Mouse (Mus musculus): ENCODE measurements around the gene Gm9918.

Gm9918 gene

DNA sequence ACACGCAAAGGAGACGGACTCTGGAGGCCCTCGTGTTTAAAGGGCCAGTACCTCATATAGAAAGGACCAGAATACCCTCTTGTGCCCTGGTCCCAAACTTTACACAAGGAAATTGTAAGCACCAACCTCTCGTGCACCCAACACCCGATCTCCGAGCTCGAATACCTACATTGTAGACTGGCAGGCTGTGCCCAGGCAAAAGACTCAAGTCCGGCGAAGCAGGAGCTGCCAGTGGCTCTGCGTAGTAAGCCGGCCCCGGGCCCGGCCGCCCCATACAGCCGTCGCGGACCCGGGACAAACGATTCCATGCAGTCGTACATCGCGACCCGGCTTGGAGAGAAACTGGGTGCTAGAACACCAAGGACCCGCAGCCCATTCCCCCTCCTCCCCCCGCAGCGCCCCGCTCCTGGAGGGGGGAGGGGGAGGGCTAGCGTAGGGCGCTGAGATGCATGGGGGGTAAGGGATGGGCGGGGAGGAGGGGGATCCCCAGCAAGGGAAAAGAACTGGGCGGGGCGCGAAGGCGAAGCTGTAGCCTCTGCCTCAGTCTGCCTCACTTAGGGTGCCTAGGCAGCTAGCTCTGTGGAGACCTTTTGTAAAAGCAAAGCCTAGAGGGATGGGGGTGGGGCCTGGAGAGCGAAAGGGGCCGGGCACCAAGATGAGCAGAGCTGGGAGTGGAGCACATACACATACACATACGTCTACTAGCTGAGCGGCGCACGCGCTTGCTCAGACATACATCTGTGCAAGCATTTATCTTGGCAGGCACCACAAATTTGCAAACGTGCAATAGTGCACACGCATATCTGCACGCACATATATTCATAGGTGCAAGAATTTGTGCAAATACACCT is 24.2 kb upstream of the Gm9918 start:
- peak; percentile 73 for DNase-seq

DNA sequence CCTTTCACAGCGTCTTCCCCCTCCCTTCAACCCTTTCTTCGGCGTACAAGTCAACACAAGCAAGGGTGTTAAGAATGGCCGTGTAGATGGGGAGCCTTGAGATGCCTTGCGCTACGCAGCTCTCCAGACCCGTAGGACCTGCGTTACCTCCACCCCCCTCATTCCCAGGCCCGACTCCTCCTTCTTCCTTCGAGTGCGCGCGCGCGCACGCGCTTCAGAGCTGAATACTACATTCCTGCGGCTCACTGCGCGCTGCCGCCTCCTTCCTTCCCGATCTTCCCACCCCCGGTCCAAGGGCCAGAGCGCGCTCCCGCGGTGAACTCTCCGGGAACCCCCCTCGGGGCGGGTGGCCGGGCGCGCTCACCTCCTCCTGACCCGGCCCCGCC is 23.5 kb upstream of the Gm9918 start:
- DNase-seq = peak; percentile 96

DNA sequence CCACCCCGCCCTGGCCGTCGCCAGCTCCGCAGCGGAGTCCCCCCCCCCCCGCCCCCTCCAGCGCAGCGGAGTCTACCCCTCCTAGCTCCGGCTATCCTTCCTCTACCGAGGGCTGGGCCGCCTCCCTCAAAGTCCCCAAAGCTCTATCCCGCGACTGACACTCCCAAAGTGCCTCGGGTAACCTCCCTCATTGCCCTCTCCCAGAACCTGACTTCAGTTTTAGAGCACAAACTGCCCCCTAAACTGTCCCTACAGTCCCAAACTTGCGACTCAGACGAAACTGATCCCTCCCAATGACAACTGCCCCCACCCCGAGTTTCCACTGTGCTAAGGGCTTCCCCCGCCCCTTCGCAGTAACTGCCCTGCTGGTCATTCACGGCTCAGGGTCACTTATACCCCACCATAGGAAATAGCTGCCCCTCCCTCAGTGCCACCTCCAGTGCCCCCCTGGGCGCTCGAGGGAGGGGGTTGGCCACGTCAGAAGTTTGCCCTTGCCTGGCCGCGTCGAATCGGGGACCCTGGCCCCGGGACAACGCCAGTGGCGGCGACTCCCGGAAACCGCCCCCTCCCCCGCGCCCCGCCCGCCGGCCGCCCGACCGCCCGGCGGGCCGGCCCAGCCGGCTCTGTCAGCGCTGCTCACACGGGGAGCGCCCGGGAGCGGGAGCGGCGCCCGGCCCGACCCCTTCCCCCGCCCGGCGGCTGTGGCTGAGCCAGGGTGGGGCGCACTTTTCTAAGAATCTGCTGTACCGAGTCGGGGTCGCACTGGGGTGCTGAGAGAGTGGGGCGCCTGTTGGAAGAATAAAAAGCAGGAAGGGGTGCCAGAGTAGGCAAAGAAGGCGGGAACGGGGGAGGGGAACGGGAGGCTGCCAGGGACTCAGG is 22.9 kb upstream of the Gm9918 start:
- DNase-seq = peak; percentile 88

DNA sequence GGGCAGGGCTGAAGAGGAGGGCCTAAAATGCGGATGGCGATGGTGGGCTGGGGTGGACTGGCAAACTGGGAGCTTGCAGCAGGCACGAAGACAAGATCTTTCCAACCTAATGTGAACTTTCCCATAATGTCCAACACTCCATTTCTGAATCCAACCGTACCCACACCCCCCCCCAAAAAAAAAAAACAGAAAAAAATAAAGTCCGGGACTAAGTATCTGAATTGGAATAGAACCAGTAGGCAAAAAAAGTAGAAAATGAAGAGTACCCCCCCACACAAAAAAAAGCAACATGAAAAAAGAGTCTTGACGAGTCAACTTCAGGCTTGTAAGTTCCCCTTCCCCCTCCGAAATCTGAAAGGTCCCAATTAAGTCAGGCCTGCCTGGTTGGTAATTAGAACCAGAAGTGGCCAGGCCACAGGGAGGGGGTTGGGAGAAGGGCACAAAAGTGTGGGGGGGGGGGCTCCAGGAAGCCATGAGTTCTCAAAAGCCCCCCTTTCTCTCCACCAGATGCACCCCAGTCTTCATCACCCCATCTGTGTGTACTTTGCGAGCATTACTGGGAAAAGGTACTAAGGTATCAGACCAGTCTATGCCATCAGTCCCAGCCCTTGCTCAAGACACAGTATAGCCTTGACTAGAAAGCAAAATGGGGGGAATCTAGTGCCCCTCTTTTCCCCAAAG is 22.1 kb upstream of the Gm9918 start:
- no peak for DNase-seq

DNA sequence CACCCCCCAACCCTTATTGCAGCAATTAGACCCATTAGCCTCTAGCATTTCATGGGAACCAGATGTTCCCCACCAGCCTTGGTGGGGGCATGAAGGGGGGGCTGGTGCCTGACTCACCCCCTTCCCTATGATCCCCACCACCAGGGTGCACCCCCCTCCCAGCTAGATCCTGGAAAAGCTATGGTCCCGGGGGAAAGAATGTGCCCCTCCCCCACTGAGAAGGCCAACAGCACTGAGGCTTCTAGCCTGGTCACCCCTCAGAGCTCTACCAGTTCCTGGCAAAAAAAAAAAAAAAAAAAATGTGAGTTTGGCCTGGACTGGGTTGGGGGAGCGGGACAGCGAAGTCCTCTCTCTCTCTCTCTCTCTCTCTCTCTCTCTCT is 21.6 kb upstream of the Gm9918 start:
- no peak for DNase-seq

DNA sequence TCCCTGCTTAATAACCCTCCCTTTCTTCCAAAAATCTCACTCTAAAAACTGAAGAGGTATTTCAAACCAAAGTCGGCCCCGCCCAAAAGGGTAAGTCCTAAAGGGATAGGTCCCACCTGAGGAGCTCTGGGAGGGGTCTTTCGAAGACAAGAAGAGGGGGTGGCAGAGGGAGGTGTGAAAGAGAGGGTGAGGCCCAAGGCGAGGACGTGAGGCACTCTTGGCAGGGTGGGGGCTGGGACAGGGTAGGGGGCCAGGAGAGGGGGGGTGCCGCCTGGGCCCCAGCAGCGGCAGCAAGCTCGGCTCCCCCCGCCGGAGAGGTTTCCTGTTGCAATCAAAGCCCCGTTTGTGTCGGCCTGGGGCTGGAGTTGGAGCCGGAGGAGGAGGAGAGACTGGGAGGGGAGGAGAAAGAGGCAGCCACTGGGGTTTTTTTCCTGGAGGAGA is 21.1 kb upstream of the Gm9918 start:
- peak; percentile 32 for DNase-seq

DNA sequence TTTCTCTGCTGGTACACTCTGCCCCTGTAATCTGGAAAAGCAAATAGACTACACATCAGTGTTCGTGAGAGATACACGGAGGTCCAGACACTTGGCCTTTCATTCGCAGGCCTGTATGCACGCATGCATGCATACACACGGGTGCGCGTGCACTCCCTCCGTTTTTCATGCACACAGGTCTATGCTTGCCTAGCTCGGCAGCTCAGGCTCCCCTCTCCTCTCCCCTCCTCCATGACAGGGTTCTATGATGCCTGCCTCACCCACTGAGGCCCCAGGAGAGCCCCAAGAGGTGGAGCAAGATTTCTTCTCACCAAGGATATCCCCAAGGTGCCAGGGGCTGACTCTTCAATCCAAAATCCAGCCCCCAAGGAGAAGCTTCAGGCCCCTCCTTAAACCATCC is 20.4 kb upstream of the Gm9918 start:
- DNase-seq = no peak

DNA sequence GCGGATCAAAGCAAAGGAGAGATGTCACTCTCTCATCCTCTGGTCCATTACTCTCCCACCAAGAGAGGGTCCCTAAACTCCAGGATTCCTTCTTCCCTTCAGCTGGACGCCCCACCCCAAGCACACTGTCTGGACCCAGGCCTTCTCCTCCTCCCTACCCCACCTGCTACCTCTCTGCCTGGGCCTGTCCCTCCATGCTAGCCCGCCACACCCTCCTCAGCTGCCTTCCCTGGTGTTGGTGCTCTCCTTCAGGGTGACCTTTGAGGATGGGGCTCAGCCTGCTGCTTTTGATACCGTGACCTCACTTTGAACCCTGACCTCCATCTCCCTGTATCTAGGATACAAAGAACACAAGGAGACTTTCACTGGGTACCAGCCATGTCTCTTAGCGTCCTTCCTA is 19.8 kb upstream of the Gm9918 start:
- DNase-seq = no peak

DNA sequence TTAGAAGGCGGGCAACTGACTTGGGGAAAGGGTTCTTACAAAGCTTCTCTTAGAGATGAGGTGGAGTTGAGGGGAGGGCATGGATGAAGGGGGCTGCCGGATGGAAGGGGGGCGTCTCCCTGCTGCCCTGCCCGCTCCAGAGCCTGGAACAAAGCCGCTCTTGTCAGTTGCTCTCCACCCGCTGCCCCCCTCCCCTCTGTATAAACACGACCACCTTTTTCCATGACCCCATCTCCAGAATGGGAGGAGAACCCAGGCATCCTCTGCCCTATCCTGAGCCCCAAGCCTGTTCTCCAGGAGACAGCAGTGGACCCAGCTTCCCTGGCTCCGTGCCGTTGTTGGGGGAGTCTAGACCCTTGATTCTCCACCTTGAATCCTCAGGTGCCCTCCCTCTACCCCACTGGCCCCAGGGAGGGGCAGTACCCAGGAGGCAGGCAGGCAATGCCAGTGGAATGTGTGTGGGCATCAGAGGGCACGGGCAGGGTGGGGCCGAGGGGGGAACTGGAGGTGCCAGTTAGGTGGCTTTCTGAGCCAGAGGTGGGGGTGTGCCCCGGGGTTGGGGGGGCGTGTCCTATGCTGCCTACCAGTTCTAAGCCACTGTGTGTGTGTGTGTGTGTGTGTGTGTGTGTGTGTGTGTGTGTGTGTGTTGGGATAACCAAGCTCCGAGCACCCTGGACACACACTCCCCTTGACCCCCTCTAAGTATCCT is 14.7 kb upstream of the Gm9918 start:
- peak; percentile 52 for DNase-seq

DNA sequence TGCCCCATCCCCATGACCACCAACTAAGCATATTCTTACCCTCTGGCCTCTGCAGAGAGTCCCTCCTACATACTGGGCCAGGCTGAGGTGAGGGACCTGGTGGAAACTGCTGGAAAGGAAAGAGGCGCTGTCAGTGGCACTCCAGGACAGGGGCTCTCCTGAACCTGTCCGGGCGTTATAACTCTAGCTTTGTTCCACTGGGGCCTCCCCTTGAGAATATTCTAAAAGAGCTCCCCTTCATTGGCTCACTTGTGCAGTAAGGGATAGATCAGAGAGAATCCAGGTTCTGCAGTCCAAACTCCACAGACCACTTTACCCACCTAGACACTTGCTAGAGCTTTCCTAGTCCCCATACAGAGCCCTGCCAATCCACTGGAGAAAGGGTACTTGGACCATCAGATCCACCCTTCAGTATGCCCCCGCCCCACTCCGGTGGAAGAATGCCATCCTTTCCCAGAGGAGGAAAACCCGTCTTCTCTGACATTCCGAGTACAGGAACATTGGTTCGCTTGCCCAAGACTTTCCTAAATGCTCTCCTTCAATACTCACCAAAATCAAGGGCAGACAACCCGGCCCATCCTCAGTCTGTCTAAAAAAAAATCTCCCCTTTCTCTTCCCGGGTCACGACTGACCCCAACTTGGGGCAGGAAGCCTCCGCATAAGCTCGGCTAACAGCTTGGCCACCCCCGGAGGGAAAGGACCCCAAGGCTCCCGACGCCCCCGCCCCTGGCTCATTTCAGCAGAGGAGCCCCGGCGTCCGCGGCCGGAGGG is 13.7 kb upstream of the Gm9918 start:
- DNase-seq = no peak

DNA sequence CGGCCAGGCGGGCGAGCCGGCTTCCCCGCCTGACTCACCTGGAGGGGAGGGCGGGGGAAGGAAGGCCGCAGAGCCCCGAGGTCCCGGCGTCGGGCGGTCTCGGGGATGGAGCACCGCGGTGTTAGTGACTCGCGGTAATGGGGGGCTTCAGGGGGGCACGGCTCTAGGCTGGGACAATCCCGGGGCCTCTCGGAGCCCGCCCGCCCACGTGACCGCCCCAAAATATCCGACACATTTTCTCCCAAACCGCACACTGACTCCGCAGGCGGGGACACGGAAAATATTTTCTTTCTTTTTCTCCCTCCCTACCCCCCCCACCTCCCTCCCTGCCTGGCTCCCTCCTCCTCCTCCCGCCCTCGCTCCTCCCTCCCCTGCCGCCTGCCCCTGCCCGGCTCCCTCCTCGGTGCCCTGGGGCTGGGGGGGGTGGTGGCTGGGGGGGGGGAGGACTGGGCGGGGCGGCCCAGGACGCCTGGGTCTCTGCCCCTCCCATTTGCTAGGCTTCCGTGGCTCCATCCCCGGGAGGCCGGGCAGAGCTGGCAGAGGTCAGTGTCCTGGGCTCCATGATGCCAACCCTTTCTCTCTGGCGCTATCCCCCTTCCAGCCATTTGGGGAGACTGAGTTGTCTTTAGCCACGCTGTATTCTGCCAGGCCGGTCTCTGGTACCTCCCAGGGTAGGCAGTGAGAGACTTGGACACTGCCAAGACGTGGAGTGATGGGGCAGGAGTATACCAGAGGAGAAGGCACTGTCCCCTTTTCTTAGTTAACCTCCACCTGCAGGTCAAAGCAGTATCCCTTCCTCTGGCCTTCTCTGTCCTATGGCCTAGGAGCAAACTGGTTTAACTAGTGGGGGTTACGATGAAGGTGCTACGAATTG is 12.9 kb upstream of the Gm9918 start, which contains the start of gene Rarg:
TSS of gene Rarg (minus strand) at position 316 of the 874 bp plus-strand sequence.
- DNase-seq = peak; percentile 70

DNA sequence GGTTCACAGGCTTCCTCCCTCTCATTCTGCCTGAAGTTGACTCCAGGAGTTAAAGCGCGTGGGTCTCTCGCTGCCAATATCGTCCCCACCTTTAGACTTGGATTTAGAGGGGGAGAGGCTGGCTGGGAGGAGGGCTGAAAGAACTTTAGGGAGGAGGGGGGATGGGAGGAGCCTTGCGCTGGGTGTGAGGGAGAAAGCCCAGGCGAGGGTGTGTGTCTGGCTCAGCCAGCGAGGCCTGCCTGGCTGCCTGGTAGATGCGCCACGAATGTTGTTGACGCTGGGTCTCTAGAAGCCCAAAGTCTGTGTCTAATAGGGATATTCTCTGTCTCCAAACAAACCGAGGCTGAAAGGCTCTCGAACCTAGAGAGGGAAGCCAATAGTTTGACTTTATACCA is 12.3 kb upstream of the Gm9918 start:
- peak; percentile 51 for DNase-seq

DNA sequence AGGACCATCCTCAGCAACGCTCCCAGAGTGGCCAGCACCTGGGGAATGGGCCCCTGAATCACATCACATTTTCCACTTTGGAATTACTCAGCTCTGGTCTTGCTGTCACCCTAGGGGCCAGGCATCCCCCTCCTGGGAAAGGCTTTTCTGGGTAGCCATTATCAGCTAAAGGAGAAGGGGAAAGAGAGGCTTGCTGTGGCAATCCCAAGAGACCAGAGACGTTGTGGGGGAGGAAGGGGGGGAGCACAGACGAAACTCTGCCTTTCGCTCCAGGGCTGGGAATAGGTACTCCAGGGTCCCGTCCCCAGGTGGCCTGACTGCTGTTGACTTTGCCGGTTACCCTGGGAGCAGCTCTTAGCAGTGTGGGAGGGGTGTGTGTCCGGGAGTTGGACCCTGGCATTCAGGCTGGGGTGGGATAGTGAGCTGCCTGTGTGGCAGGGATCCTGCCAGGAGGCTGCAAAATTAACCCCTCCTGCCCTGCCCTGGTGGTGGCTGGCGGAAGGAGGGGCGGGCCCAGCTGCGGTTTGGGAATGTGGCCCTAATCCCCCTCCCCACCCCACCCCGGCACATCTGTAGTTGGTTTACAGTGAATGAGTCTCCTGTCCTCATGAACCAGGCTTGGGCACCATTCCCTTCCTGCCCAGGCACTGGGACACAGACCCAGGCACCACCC is 11.6 kb upstream of the Gm9918 start:
- DNase-seq = no peak

DNA sequence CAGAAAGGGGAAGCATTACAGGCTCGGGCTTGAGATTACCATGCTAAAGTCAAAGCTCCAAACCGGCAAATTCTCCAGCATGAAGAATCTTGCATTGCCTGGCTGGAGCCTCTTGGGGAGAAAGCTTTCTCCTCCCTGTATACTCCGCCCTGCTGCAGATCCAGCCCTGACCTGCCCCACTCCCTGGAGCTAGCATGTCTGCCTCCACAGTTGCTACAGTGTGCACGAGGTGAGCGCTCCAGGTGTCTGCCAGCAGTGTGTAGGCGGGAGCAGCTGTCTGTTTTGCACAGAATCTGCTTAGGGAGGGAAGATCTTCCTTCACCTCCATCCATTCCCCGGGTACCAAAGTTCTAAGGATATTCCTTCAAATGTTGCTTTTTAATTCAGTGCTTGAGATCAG is 7.8 kb upstream of the Gm9918 start:
- DNase-seq = no peak

DNA sequence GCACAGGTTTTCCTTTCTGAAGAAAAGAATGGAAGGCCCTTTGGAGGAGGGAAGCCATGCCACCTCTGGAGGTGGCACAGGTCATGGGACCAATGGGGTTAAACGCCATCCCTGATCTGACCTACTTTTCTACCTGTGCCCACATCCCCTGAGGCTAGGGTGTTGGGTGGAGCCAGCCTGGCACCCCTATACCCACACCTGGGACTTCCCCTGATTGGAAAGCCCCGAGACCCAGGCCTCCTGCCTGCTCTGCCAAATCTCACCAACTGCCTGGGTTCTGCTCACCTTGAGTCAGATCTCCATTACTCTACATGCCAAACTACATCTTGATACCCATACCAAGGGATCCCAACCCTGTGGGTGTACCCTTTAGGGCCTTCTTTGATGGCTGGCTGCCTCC is 7.3 kb upstream of the Gm9918 start:
- no peak for DNase-seq

DNA sequence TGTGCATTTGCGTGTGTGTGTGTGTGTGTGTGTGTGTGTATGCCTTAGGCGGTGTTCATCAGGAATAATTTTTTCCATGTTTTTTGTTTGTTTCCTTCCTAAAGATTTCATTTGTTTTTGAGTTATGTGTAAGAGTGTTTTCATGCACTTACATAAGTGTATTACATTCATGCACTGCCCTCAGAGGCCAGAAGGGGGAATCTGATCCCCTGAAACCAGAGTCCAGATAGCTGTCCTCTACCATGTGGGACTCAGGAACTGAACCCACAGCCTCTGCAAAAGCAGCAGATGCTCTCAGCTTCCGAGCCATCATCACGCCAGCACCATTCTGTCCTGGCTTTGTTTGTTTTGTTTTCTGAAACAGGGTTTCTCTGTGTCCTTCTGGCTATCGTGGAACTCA is 4.8 kb upstream of the Gm9918 start:
- DNase-seq = no peak

DNA sequence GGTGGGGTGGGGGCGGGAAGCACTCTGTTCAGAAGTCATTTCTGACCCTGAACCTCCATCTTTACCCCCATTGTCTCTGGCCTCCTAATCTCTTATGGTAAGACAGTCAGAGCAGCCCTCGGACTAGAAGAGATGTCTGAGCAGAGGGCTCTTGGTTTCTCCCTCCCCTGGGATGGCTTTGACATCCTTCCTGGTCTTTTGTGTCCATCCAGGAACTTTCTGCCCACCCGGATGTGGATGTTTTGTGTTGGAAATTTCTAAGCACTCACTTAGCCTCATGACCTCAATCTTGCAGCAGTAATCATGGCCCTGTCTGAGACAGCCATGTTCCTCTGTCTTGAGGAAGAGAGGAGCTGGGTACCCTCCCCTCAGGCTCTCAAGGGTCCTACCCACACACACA is 1.1 kb downstream of the Gm9918 start:
- DNase-seq = no peak

DNA sequence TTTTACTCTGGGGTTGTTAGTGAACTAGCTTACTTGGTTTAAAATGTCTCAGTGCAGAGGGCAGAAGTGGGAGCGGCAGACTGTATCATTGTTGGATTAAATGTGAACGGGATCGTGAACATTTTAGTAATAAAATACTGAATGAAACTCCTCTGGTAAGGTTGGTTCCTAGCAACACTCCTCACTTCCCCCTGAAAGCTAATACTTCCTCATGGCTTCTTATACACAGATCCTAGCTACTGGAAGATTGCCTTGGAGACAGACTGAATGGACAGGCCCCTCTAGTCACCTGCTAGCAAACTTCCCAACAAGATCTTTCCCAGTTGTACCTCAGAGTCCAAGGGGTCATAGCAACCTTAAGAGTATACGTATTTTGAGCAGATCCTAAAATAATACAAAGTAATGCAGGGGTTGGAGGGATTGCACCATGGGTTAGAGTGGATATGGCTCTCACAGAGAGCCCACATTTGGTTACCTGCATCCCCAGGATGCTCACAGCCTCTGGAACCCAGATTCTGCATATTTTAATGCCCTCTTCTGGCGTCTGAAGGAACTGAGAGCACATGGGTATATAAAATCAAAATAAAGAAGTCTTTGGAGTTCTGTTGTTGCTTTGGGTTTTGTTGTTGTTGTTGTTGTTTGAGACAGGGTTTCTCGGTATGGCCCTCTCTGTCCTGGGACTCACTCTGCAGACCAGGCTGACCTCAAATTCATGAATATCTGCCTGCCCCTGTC is 3.8 kb downstream of the Gm9918 start:
- DNase-seq = no peak

DNA sequence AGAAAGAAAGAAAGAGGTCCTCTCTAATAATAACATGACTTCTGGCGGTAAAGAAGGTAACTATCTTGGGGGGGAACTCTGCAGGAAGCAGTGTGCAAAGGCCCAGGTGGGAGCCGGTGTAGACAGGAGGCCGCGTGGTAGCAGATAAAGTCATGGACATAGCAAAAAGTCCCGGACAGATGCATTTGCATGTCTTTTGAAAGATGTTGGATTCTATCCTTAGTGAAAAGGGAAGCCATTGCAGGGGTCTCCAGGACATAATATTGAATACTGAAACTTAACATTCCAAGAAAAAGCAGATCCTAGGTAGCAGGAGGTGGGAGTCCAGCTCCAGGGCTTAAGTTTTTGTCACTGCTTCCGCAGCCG is 8.3 kb downstream of the Gm9918 start:
- DNase-seq = no peak

Measured in kidney, adult 18-20 months (tissue).